Mouse (Mus musculus) CD4-positive, CD25-positive, alpha-beta regulatory T cell, adult 2 months (primary cell): ENCODE data around the gene Myo1f.

Experiments used
- DNase-seq: peaks from one replicate; pipeline ENCODE4 v3.0.0-alpha.2; 2012; ENCODE audit warnings: low read depth, low spot score

Gene Myo1f

DNA sequence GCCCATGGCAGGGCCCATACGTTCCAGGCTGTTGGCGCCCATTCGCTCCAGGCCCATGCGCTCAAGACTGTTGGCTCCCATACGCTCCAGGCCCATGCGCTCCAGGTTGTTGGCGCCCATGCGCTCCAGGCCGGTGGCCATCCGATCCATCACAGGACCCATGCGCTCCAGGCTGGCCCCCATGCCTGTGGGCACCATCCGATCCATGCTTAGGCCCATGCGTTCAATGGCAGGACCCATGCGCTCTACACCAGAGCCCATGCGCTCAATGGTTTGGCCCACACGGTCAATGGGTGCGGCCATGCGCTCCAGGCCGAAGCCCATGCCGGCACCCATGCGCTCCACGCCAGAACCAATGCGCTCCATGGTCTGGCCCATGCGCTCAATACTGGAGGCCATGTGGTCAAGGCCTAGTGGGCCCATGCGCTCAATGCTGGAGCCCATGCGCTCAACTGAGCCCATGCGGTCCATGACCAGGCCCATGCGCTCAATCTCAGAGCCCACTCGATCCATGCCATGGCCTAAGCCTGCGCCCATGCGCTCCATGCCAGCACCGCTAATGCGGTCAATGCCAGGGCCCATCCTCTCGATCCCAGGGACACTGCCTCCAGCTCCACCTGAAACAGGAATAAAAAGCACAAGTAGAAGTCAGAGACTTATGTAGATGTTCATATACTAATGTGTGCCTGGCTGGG lies 94.4 kb downstream of the Myo1f start:
- DNase-seq, result no peak
